In genomic region chr8:85318534-85318933, GRCm38 (mm10) we compare ENCODE assay signal across 15 mouse cellular contexts. TPM values are rescaled to one million over a fixed set of nuclear protein-coding genes. Genes with fewer than 3 reads are reported as not detected.
DNase-seq lines count a peak whose midpoint lies in the region; ATAC-seq and TF ChIP-seq lines count a peak whose summit lies in the region.
"Had no signal": no experiment of that assay in that cellular context is flagged by ENCODE, and none has a peak within 500 bp of the region (broad histone marks: within the 10 kb centered on the region; RNA-seq: fewer than 3 reads in every experiment).

No protein-coding gene starts in this region.

- H3K27me3 ChIP-seq in intestine, embryonic 15.5 days (replicated peaks), result no peaks in the 10 kb centered on the region
- no peaks in the 10 kb centered on the region for H3K27me3 ChIP-seq in intestine, postnatal 0 days (replicated peaks; ENCODE audit: control insufficient read depth, insufficient read depth, low read length)
- H3K27me3 ChIP-seq in liver, embryonic 12.5 days (replicated peaks), result no peaks in the 10 kb centered on the region
- H3K27me3 ChIP-seq: embryonic facial prominence, embryonic 13.5 days; hindbrain, embryonic 13.5 days had no signal

- H3K4me3 ChIP-seq in intestine, embryonic 15.5 days (replicated peaks), result no peak overlapping the region
- H3K4me3 ChIP-seq in intestine, postnatal 0 days (ENCODE audit: low read depth, low read length), result no peak overlapping the region
- H3K4me3 ChIP-seq in liver, embryonic 12.5 days, result peak overlapping the region; percentile 10; the same call in 1 of the 2 replicates
- H3K4me3 ChIP-seq: embryonic facial prominence, embryonic 13.5 days; hindbrain, embryonic 13.5 days; left cerebral cortex, adult 2 months had no signal

- no peak overlapping the region for H3K27ac ChIP-seq in intestine, embryonic 15.5 days
- no peak overlapping the region for H3K27ac ChIP-seq in intestine, postnatal 0 days (ENCODE audit: low read depth, low read length)
- H3K27ac ChIP-seq in liver, embryonic 12.5 days, result peak overlapping the region; percentile 90
- H3K27ac ChIP-seq: embryonic facial prominence, embryonic 13.5 days; hindbrain, embryonic 13.5 days; left cerebral cortex, adult 2 months had no signal

- no peak overlapping the region for H3K9ac ChIP-seq in intestine, embryonic 15.5 days
- H3K9ac ChIP-seq in intestine, postnatal 0 days (ENCODE audit: low read depth, low read length), result no peak overlapping the region
- peak overlapping the region; percentile 50; the same call in 1 of the 2 replicates for H3K9ac ChIP-seq in liver, embryonic 12.5 days
- H3K9ac ChIP-seq: embryonic facial prominence, embryonic 13.5 days; hindbrain, embryonic 13.5 days had no signal

- WGBS in intestine, embryonic 15.5 days, result 88% methylated on average over 4 of the region's 4 CpGs
- WGBS in intestine, postnatal 0 days, result 93% methylated on average over 4 of the region's 4 CpGs
- 45% methylated on average over 4 of the region's 4 CpGs for WGBS in liver, embryonic 12.5 days (ENCODE audit: insufficient replicate concordance)

- no peaks in the 10 kb centered on the region for H3K36me3 ChIP-seq in intestine, embryonic 15.5 days
- H3K36me3 ChIP-seq in intestine, postnatal 0 days (ENCODE audit: control insufficient read depth, insufficient read depth), result no peaks in the 10 kb centered on the region
- peaks cover 22% of the 10 kb centered on the region for H3K36me3 ChIP-seq in liver, embryonic 12.5 days
- H3K36me3 ChIP-seq: embryonic facial prominence, embryonic 13.5 days; hindbrain, embryonic 13.5 days had no signal

- no peaks in the 10 kb centered on the region for H3K4me1 ChIP-seq in intestine, embryonic 15.5 days (replicated peaks)
- H3K4me1 ChIP-seq in intestine, postnatal 0 days (replicated peaks; ENCODE audit: control insufficient read depth, insufficient read depth, low read length), result no peaks in the 10 kb centered on the region
- peaks cover 43% of the 10 kb centered on the region for H3K4me1 ChIP-seq in liver, embryonic 12.5 days
- H3K4me1 ChIP-seq: embryonic facial prominence, embryonic 13.5 days; hindbrain, embryonic 13.5 days had no signal

- H3K4me2 ChIP-seq in intestine, embryonic 15.5 days (replicated peaks), result no peak overlapping the region
- H3K4me2 ChIP-seq in intestine, postnatal 0 days (replicated peaks; ENCODE audit: low read depth), result no peak overlapping the region
- peak overlapping the region; percentile 60 for H3K4me2 ChIP-seq in liver, embryonic 12.5 days
- H3K4me2 ChIP-seq: embryonic facial prominence, embryonic 13.5 days; hindbrain, embryonic 13.5 days had no signal

- H3K9me3 ChIP-seq in intestine, embryonic 15.5 days, result no peaks in the 10 kb centered on the region
- no peaks in the 10 kb centered on the region for H3K9me3 ChIP-seq in intestine, postnatal 0 days (ENCODE audit: control insufficient read depth)
- peaks cover 5% of the 10 kb centered on the region; the same call in 1 of the 2 replicates for H3K9me3 ChIP-seq in liver, embryonic 12.5 days (replicated peaks)
- H3K9me3 ChIP-seq: embryonic facial prominence, embryonic 13.5 days; hindbrain, embryonic 13.5 days had no signal

- no peak for DNase-seq in kidney, postnatal 25 days
- no peak for DNase-seq in layer of hippocampus, adult 9-11 months
- DNase-seq: cerebellum, adult 11-12 months; gastrocnemius, postnatal 10 days; kidney, postnatal 10 days; thymus, postnatal 36 days had no signal

- TF ChIP-seq CTCF in intestine, postnatal 0 days (IDR thresholded peaks at IDR 0.05; ENCODE audit: low read depth), result no peak

- peak; percentile 47; the same call in 1 of the 2 replicates for ATAC-seq in intestine, embryonic 15.5 days
- ATAC-seq in intestine, postnatal 0 days, result no peak
- ATAC-seq in common myeloid progenitor, adult 5-6 weeks (replicated peaks; ENCODE audit: low read depth, poor library complexity, severe bottlenecking), result peak; percentile 81; the same call in 1 of the 2 replicates
- ATAC-seq in liver, embryonic 12.5 days, result peak; percentile 99
- peak; percentile 96 for ATAC-seq in megakaryocyte-erythroid progenitor cell, adult 5-6 weeks (replicated peaks; ENCODE audit: low FRiP score, low TSS enrichment, poor library complexity, severe bottlenecking)
- ATAC-seq: lung, postnatal 0 days had no signal

RNA-seq across cellular contexts. Expression of gene Vps35, which starts 18.9 kb away (rescaled TPM):
- 167 and 190 TPM in 2 replicates for polyA plus RNA-seq in intestine, embryonic 15.5 days (2015; fragmentation: Nextera tagmentation; extraction: Ambion mirVana)
- 124 and 133 TPM in 2 replicates for polyA plus RNA-seq in intestine, postnatal 0 days (2015; fragmentation: Nextera tagmentation; extraction: Ambion mirVana)
- 137 and 140 TPM in 2 replicates for total RNA-seq in common myeloid progenitor, adult 5-6 weeks (2017)
- polyA plus RNA-seq in liver, embryonic 12.5 days (2016; fragmentation: Nextera tagmentation; extraction: Ambion mirVana), result 129 and 133 TPM in 2 replicates
- 95.7 and 104 TPM in 2 replicates for total RNA-seq in megakaryocyte-erythroid progenitor cell, adult 5-6 weeks (2014; fragmentation: Nextera tagmentation)
- 156 and 158 TPM in 2 replicates for total RNA-seq in megakaryocyte-erythroid progenitor cell, adult 5-6 weeks (2017)

RNA-seq across cellular contexts. Expression of gene Orc6, which starts 19.1 kb away (rescaled TPM):
- polyA plus RNA-seq in intestine, embryonic 15.5 days (2015; fragmentation: Nextera tagmentation; extraction: Ambion mirVana), result 91.1 and 97.2 TPM in 2 replicates
- polyA plus RNA-seq in intestine, postnatal 0 days (2015; fragmentation: Nextera tagmentation; extraction: Ambion mirVana), result 32.6 and 34.5 TPM in 2 replicates
- total RNA-seq in common myeloid progenitor, adult 5-6 weeks (2017), result 106 and 117 TPM in 2 replicates
- polyA plus RNA-seq in liver, embryonic 12.5 days (2016; fragmentation: Nextera tagmentation; extraction: Ambion mirVana), result 111 and 117 TPM in 2 replicates
- 137 and 173 TPM in 2 replicates for total RNA-seq in megakaryocyte-erythroid progenitor cell, adult 5-6 weeks (2014; fragmentation: Nextera tagmentation)
- 123 and 134 TPM in 2 replicates for total RNA-seq in megakaryocyte-erythroid progenitor cell, adult 5-6 weeks (2017)
